Mouse (Mus musculus): ENCODE data around the gene Znhit1. TPM values are rescaled to one million over a fixed set of nuclear protein-coding genes. Genes with fewer than 3 reads are reported as not detected.

The Znhit1 gene
- 85.8 and 198 TPM in 2 replicates for polyA plus RNA-seq (2012; ENCODE audit: low replicate concordance)

DNA sequence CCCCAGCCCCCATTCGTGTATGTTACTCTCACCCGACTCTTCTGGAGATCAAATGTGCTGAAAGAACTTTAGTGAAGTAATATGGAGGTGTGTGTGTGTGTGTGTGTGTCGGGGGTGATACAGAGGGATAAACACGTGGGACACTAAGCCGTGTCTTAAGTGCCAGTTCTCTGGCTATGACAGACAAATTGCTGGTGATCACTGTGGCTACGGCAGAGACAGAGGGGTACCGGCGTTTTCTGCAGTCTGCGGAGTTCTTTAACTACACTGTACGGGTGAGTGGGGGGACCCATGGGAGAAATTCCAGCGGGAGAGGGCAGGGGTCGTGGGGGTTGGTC is at the start of gene Znhit1:
Znhit1 (minus strand) TSS at position 88 of the 338 bp plus-strand sequence.

DNA sequence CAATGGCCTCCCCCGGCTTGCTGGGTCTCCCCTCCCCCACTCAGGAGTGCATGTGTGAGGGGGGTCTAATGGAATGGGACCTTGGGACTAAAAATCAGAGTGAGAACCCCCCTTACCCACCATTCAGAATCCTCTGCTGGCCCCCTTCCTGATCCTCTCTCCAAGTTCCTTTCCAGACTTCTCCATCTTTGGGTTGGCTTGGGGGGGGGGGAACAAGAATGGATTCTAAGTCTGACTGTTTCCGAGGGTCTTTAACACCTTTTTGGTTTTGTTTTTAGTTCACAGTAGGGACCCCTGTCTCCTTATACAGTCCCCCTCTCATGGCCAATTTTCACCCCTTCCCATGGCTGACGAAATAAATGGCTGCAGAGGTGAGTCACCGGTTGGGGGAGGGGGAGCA is 38.3 kb upstream of the Znhit1 start, which contains the start of gene Vgf:
Vgf (plus strand) TSS at position 301 of the 400 bp plus-strand sequence.

DNA sequence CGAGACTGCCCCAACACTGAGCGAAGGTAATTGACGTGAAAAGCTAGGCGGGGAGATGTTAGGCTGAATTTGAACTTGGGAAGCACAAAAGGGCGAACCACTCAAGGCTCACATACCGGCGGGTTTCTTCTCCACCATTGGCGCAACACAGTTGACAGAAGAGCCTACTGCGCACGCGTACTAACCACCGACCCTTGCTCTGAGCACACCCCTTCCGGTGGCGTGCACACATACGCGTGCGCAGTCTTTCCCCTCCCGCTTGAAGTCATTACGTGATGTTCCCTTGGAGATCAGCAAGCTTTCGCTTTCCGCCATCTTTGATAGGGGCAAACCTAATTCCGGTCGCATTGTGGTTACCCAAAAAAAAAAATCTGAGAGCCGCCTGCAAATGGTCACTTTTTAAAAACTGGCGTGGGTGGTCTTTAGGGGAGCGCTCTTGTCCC is 1.1 kb downstream of the Znhit1 start, which contains the start of gene Plod3:
Plod3 (plus strand) TSS at position 325 of the 443 bp plus-strand sequence.

DNA sequence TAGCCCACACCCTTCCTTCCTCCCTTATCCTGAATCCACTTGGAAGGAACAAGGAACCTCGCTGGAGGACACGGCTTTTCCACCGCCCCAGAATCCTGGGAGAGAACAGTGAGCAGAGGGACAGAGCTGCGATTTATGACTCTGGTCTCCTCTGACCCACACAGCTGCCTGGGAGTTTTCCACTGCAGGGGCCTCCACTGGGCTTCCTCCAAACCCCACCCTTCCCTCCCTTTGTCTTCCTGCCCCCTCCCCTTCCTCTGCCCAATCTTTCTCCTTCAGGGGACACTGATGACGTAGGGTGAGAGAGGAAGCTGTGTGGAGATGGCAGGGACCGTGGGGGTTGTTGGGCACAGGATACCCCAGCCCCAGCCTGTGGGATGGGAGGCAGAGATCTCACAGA is 21.5 kb downstream of the Znhit1 start, which contains the start of gene Cldn15:
Cldn15 (plus strand) TSS at position 286 of the 400 bp plus-strand sequence.

DNA sequence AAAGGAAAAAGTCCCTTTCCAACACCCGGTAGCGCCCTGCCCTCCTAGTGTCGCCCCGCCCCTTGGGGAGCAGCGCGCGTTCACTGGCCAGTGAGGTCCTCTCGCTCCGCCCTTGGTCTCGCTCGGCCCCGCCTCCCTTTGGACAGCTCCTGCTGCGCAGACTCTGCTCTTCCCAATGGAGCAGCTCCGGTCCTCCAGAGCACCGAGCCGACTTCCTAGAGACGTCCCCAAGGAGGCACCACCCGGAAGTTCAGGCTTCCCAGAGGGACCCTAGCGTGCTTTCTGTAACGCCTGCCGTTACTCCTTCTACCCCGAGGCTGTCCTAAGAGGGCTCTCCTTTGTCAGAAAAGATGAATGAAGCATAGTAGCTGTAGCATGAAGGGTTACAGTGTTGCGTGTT is 34.8 kb downstream of the Znhit1 start, which contains the start of gene Fis1:
Fis1 (plus strand) TSS at position 261 of the 400 bp plus-strand sequence.

Other genes starting within 250 kb of the Znhit1 start
- gene Col26a1, start 104.8 kb downstream of the Znhit1 start, polyA plus RNA-seq (2012; ENCODE audit: low replicate concordance) = 0.18 and 0.23 TPM in 2 replicates
- gene Ift22, start 79.9 kb downstream of the Znhit1 start, polyA plus RNA-seq (2012; ENCODE audit: low replicate concordance) = 1.0 and 4.7 TPM in 2 replicates
- gene Fis1, start 34.7 kb downstream of the Znhit1 start, polyA plus RNA-seq (2012; ENCODE audit: low replicate concordance) = 876 and 1,603 TPM in 2 replicates
- 4.3 TPM in 1 of 2 replicates, not detected in the other for gene Cldn15, start 21.4 kb downstream of the Znhit1 start, polyA plus RNA-seq (2012; ENCODE audit: low replicate concordance)
- gene Plod3, start 1.0 kb downstream of the Znhit1 start, polyA plus RNA-seq (2012; ENCODE audit: low replicate concordance) = 56.9 and 57.1 TPM in 2 replicates
- 0.15 and 1.3 TPM in 2 replicates for gene Vgf, start 38.4 kb upstream of the Znhit1 start, polyA plus RNA-seq (2012; ENCODE audit: low replicate concordance)
- 153 and 182 TPM in 2 replicates for gene Ap1s1, start 58.1 kb upstream of the Znhit1 start, polyA plus RNA-seq (2012; ENCODE audit: low replicate concordance)
- 0.62 and 0.82 TPM in 2 replicates for gene Serpine1, start 84.2 kb upstream of the Znhit1 start, polyA plus RNA-seq (2012; ENCODE audit: low replicate concordance)
- 11.5 and 33.4 TPM in 2 replicates for gene Trim56, start 128.2 kb upstream of the Znhit1 start, polyA plus RNA-seq (2012; ENCODE audit: low replicate concordance)
- gene Muc3, start 161.3 kb upstream of the Znhit1 start, polyA plus RNA-seq (2012; ENCODE audit: low replicate concordance) = not detected in 2 replicates
- 0.12 TPM in 1 of 2 replicates, not detected in the other for gene Muc3a, start 224.4 kb upstream of the Znhit1 start, polyA plus RNA-seq (2012; ENCODE audit: low replicate concordance)